17 mouse cellular contexts compared by ENCODE assay signal in the genomic region with DNA sequence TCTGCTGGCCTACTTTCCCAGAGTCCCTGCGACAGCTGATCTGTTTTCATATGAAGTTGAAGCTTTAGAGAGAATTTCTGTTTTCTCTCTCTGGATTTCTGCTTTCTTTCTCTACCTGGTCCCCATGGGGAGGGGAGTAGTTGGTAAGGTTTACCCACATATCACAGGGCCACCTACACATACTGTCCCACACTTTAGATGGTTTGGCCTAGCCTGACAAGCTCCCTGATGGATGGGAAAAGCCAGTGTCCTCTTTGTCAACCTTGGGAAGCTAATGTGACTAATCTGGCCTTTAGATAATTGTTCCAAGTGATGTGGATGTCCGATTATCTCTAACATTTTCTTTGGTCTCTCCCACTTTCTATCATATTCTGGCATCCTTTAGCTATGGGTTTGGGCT. TPM values are rescaled to one million over a fixed set of nuclear protein-coding genes. Genes with fewer than 3 reads are reported as not detected.
DNase-seq lines count a peak whose midpoint lies in the region; ATAC-seq lines count a peak whose summit lies in the region.
"Had no signal": no experiment of that assay in that cellular context is flagged by ENCODE, and none has a peak within 500 bp of the region (broad histone marks: within the 10 kb centered on the region; RNA-seq: fewer than 3 reads in every experiment).

No protein-coding gene starts in this region.

- no peaks in the 10 kb centered on the region for H3K27me3 ChIP-seq in forebrain, embryonic 15.5 days
- no peaks in the 10 kb centered on the region for H3K27me3 ChIP-seq in forebrain, embryonic 10.5 days (ENCODE audit: poor library complexity, severe bottlenecking)
- no peaks in the 10 kb centered on the region for H3K27me3 ChIP-seq in forebrain, embryonic 16.5 days (replicated peaks; ENCODE audit: control insufficient read depth, insufficient read depth, low read length)
- no peaks in the 10 kb centered on the region for H3K27me3 ChIP-seq in midbrain, embryonic 15.5 days (replicated peaks)
- H3K27me3 ChIP-seq: Patski had no signal

- no peaks in the 10 kb centered on the region for H3K9me3 ChIP-seq in forebrain, embryonic 15.5 days
- no peaks in the 10 kb centered on the region for H3K9me3 ChIP-seq in forebrain, embryonic 10.5 days
- no peaks in the 10 kb centered on the region for H3K9me3 ChIP-seq in forebrain, embryonic 16.5 days (ENCODE audit: control insufficient read depth, low read length)
- no peaks in the 10 kb centered on the region for H3K9me3 ChIP-seq in midbrain, embryonic 15.5 days

- ATAC-seq in forebrain, embryonic 15.5 days (replicated peaks) = no peak
- no peak for ATAC-seq in forebrain, embryonic 16.5 days
- no peak for ATAC-seq in midbrain, embryonic 15.5 days (replicated peaks)
- ATAC-seq: activated CD4-positive, CD25-positive, alpha-beta regulatory T cell, adult 4 months; Patski had no signal

- peak overlapping the region; percentile 76 for H3K27ac ChIP-seq in forebrain, embryonic 15.5 days (replicated peaks)
- H3K27ac ChIP-seq in forebrain, embryonic 10.5 days = no peak overlapping the region
- peak overlapping the region; percentile 69 for H3K27ac ChIP-seq in forebrain, embryonic 16.5 days (ENCODE audit: low read length)
- H3K27ac ChIP-seq in midbrain, embryonic 15.5 days = peak overlapping the region; percentile 76

- 87% methylated on average over 2 of the region's 2 CpGs for WGBS in forebrain, embryonic 15.5 days
- WGBS in forebrain, embryonic 10.5 days = 86% methylated on average over 2 of the region's 2 CpGs
- WGBS in forebrain, embryonic 16.5 days = 91% methylated on average over 2 of the region's 2 CpGs
- 87% methylated on average over 2 of the region's 2 CpGs for WGBS in midbrain, embryonic 15.5 days

- no peak for DNase-seq in forebrain, embryonic 10.5 days (ENCODE audit: extremely low spot score, low spot score)
- peak; percentile 32 for DNase-seq in adrenal gland, postnatal 14 days
- no peak for DNase-seq in urinary bladder, postnatal 25 days (ENCODE audit: low spot score)
- DNase-seq in cerebellum, postnatal 25 days = no peak
- DNase-seq: cerebellum, adult 11-12 months; gastrocnemius, postnatal 14 days; kidney, adult 2 months; kidney, postnatal 36 days; lung, adult 2 months; lung, postnatal 36 days; right cerebral cortex, postnatal 25 days had no signal

- no peak overlapping the region for H3K4me2 ChIP-seq in forebrain, embryonic 15.5 days (replicated peaks)
- H3K4me2 ChIP-seq in forebrain, embryonic 16.5 days (ENCODE audit: low read length) = no peak overlapping the region
- H3K4me2 ChIP-seq in midbrain, embryonic 15.5 days = no peak overlapping the region
- H3K4me2 ChIP-seq: liver, embryonic 11.5 days had no signal

- H3K9ac ChIP-seq in forebrain, embryonic 15.5 days (replicated peaks) = no peak overlapping the region
- H3K9ac ChIP-seq in forebrain, embryonic 16.5 days (replicated peaks; ENCODE audit: low read depth, low read length) = no peak overlapping the region
- H3K9ac ChIP-seq in midbrain, embryonic 15.5 days = no peak overlapping the region

- no peaks in the 10 kb centered on the region for H3K36me3 ChIP-seq in forebrain, embryonic 15.5 days
- H3K36me3 ChIP-seq in forebrain, embryonic 10.5 days (replicated peaks) = no peaks in the 10 kb centered on the region
- H3K36me3 ChIP-seq in forebrain, embryonic 16.5 days (ENCODE audit: control insufficient read depth, insufficient read depth) = no peaks in the 10 kb centered on the region
- H3K36me3 ChIP-seq in midbrain, embryonic 15.5 days (replicated peaks) = 0 out of 2 replicates have a peak, but pooled peaks cover 2% of the 10 kb centered on the region

- H3K4me3 ChIP-seq in forebrain, embryonic 15.5 days = no peak overlapping the region
- H3K4me3 ChIP-seq in forebrain, embryonic 10.5 days = no peak overlapping the region
- no peak overlapping the region for H3K4me3 ChIP-seq in forebrain, embryonic 16.5 days (replicated peaks; ENCODE audit: low read length)
- H3K4me3 ChIP-seq in midbrain, embryonic 15.5 days = no peak overlapping the region

- H3K4me1 ChIP-seq in forebrain, embryonic 15.5 days = peaks cover 14% of the 10 kb centered on the region
- H3K4me1 ChIP-seq in forebrain, embryonic 10.5 days = peaks cover 11% of the 10 kb centered on the region
- H3K4me1 ChIP-seq in forebrain, embryonic 16.5 days (replicated peaks; ENCODE audit: control insufficient read depth, insufficient read depth, low read length) = peaks cover 13% of the 10 kb centered on the region
- peaks cover 26% of the 10 kb centered on the region for H3K4me1 ChIP-seq in midbrain, embryonic 15.5 days

RNA-seq across cellular contexts. Expression of a gene that starts 34.8 kb away (rescaled TPM):
- 53.9 and 57.5 TPM in 2 replicates for polyA plus RNA-seq in forebrain, embryonic 15.5 days (2015; fragmentation: Nextera tagmentation; extraction: Ambion mirVana)
- polyA plus RNA-seq in forebrain, embryonic 10.5 days (2016; fragmentation: Nextera tagmentation; extraction: Ambion mirVana) = 4.2 and 4.9 TPM in 2 replicates
- 1.5 and 4.1 TPM in 2 replicates for total RNA-seq in adrenal gland, postnatal 14 days (2021)
- polyA plus RNA-seq in forebrain, embryonic 16.5 days (2015; fragmentation: Nextera tagmentation; extraction: Ambion mirVana) = 59.8 and 71.8 TPM in 2 replicates
- polyA plus RNA-seq in midbrain, embryonic 15.5 days (2015; fragmentation: Nextera tagmentation; extraction: Ambion mirVana) = 66.3 and 67.1 TPM in 2 replicates
- polyA plus RNA-seq: Patski had no signal
